Mouse (Mus musculus) midbrain, embryonic 15.5 days (tissue): Measurements from ENCODE around the gene Cks2. TPM values are rescaled to one million over a fixed set of nuclear protein-coding genes. Genes with fewer than 3 reads are reported as not detected.

Experiments
- ATAC-seq: fragments of 200-750 bp; cut with Nextera tagmentation; replicated peaks from 2 replicates; pipeline ENCODE4 v1.8.0; 2017; ENCODE audit warnings: moderate TSS enrichment
- H3K27ac ChIP-seq: fragments of 300-500 bp; sonication (generic); 2 replicates; pipeline ENCODE4 v1.5.1; 2015; ENCODE audit warnings: mild to moderate bottlenecking, inconsistent platforms
- H3K27me3 ChIP-seq: fragments of 300-500 bp; sonication (generic); replicated peaks from 2 replicates; pipeline ENCODE4 v1.6.1; 2015; ENCODE audit warnings: inconsistent platforms
- H3K36me3 ChIP-seq: fragments of 300-500 bp; sonication (generic); replicated peaks from 2 replicates; pipeline ENCODE4 v1.6.1; 2015; ENCODE audit warnings: inconsistent platforms
- H3K4me1 ChIP-seq: fragments of 300-500 bp; sonication (generic); 2 replicates; pipeline ENCODE4 v1.6.1; 2015; ENCODE audit warnings: inconsistent platforms
- H3K4me2 ChIP-seq: fragments of 300-500 bp; sonication (generic); 2 replicates; pipeline ENCODE4 v1.6.1; 2015; ENCODE audit warnings: inconsistent platforms, mild to moderate bottlenecking, moderate library complexity
- H3K4me3 ChIP-seq: fragments of 300-500 bp; sonication (generic); 2 replicates; pipeline ENCODE4 v1.5.1; 2015; ENCODE audit warnings: mild to moderate bottlenecking, inconsistent platforms
- H3K9ac ChIP-seq: fragments of 300-500 bp; sonication (generic); 2 replicates; pipeline ENCODE4 v1.6.1; 2015; ENCODE audit warnings: mild to moderate bottlenecking, inconsistent platforms
- H3K9me3 ChIP-seq: fragments of 300-500 bp; sonication (generic); 2 replicates; pipeline ENCODE4 v1.6.1; 2016; ENCODE audit warnings: inconsistent platforms
- WGBS: fragments of 180-500 bp; shearing (Covaris S2); methylation state at CpG from one replicate; pipeline ENCODE4 v1.1.7; 2015; ENCODE audit warnings: mixed read lengths; 5-methylcytosine and 5-hydroxymethylcytosine counted together
- polyA plus RNA-seq: library from polyadenylated mRNA; unstranded; fragments of >200 nt; fragmentation: Nextera tagmentation; extraction: Ambion mirVana; gene quantifications from 2 replicates; pipeline ENCODE4 v1.2.1, GENCODE M21; 2015

Cks2 gene
- polyA plus RNA-seq, 1 experiment from 2014 or later, result 36.9 TPM

DNA sequence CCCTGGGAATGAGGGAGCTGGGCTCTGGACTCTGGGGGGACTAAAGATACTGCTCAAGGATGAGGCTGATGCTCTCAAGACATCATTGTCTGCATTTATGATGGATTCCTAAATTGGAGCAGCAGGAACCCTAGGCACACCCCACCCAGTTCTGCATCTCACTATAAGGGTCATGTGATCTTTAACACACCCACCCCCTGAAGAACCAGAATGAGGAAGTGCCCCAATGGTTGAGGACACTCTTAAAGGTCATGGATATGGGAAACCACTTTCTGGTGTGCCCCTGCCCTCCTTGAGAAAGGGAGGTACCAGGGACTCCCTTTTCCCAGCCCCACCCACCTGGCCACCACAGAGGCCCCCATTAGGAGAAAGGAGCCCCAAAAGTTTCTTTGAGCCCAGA is 51.4 kb downstream of the Cks2 start:
- H3K4me2 ChIP-seq, result no peak overlapping the region
- H3K27ac ChIP-seq, result no peak overlapping the region
- peaks cover 10% of the 10 kb centered on the region; the same call in 1 of the 2 replicates for H3K36me3 ChIP-seq
- no peaks in the 10 kb centered on the region for H3K4me1 ChIP-seq
- H3K9me3 ChIP-seq, result no peaks in the 10 kb centered on the region
- no peak overlapping the region for H3K4me3 ChIP-seq
- H3K27me3 ChIP-seq, result no peaks in the 10 kb centered on the region
- no peak for ATAC-seq
- no peak overlapping the region for H3K9ac ChIP-seq

DNA sequence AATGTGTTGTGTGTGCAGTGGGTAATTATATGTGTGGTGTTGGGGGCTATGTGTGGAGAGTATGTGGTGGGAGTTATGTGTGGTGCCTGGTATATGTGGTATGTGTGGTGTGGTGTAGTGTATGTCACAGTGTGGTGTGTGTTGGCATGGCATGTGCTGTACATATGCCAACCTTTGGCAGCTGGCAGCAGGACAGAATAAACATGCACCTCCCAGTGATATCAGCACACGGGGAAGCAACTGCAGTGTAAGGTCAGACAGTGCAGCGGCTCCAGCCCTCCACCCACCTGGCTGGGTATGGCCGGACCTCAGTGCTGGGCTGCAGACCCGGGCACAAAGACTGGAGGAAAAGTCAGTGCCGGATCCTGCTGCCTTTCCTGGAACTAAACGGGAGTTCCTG is 52.4 kb downstream of the Cks2 start:
- 94% methylated on average over 6 of the region's 6 CpGs for WGBS
- Histone ChIP-seq H3K9ac (no peak overlapping the region), H3K4me2 (no peak overlapping the region), H3K4me1 (no peaks in the 10 kb centered on the region), H3K27ac (no peak overlapping the region), H3K27me3 (no peaks in the 10 kb centered on the region), H3K36me3 (peaks cover 11% of the 10 kb centered on the region; the same call in 1 of the 2 replicates), H3K9me3 (no peaks in the 10 kb centered on the region), H3K4me3 (no peak overlapping the region)
- no peak for ATAC-seq

GRCm38 (mm10) chr13:51697897-51698296 is 52.9 kb downstream of the Cks2 start:
- 84% methylated on average over 4 of the region's 4 CpGs for WGBS
- Histone ChIP-seq H3K4me2 (no peak overlapping the region), H3K36me3 (peaks cover 11% of the 10 kb centered on the region; the same call in 1 of the 2 replicates), H3K9ac (no peak overlapping the region), H3K27ac (no peak overlapping the region), H3K27me3 (no peaks in the 10 kb centered on the region), H3K9me3 (no peaks in the 10 kb centered on the region), H3K4me1 (no peaks in the 10 kb centered on the region), H3K4me3 (no peak overlapping the region)
- ATAC-seq, result no peak

DNA sequence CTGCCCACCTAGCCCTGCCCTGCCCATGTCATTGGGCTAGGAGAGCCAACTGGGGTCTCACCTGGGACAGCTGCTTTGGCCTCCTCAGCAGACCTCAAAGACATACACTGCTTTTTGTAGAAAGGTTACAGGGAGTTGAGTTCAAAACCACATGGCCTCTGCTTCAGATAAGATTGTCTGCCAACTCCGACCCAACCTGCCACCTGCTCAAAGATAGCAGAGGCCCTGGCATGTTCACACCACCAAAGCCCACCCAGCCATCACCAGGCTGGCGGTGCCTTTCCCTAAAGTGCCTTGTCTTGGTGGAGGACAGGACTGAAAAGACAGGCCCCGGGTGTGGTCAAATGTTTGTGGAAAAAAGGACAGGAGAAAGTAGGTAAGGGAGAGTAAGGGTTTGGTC is 53.3 kb downstream of the Cks2 start:
- no peak overlapping the region for H3K4me2 ChIP-seq
- no peaks in the 10 kb centered on the region for H3K27me3 ChIP-seq
- no peaks in the 10 kb centered on the region for H3K9me3 ChIP-seq
- H3K36me3 ChIP-seq, result peaks cover 11% of the 10 kb centered on the region; the same call in 1 of the 2 replicates
- no peak for ATAC-seq
- no peaks in the 10 kb centered on the region for H3K4me1 ChIP-seq
- H3K9ac ChIP-seq, result no peak overlapping the region
- H3K27ac ChIP-seq, result no peak overlapping the region
- 93% methylated on average over 3 of the region's 3 CpGs for WGBS
- H3K4me3 ChIP-seq, result no peak overlapping the region

Other genes starting within 250 kb of the Cks2 start
- 13.6 and 14.0 TPM in 2 replicates for gene S1pr3, start 236.6 kb upstream of the Cks2 start, polyA plus RNA-seq
- 7.4 and 8.1 TPM in 2 replicates for gene Shc3, start 75.8 kb upstream of the Cks2 start, polyA plus RNA-seq
- 32.0 and 33.0 TPM in 2 replicates for gene Secisbp2, start 6.5 kb downstream of the Cks2 start, polyA plus RNA-seq
- gene Sema4d, start 148.5 kb downstream of the Cks2 start, polyA plus RNA-seq, result 13.4 and 15.1 TPM in 2 replicates
- 56.2 and 69.1 TPM in 2 replicates for gene Gadd45g, start 201.4 kb downstream of the Cks2 start, polyA plus RNA-seq